Mouse (Mus musculus) testis, postnatal 14 days (tissue): ENCODE measurements at regions not wholly inside any gene's neighbourhood (a gene's known extent, or its start where the extent isn't known, plus 50 kb on each side); places are given as distances from the start of the nearest gene placed in this dataset.
A peak's percentile ranks its signal among the peaks of the same experiment; 100 is the strongest.

Experiments
- DNase-seq: peaks from one replicate; pipeline ENCODE4 v3.0.0; 2021; ENCODE audit warnings: low spot score

DNA sequence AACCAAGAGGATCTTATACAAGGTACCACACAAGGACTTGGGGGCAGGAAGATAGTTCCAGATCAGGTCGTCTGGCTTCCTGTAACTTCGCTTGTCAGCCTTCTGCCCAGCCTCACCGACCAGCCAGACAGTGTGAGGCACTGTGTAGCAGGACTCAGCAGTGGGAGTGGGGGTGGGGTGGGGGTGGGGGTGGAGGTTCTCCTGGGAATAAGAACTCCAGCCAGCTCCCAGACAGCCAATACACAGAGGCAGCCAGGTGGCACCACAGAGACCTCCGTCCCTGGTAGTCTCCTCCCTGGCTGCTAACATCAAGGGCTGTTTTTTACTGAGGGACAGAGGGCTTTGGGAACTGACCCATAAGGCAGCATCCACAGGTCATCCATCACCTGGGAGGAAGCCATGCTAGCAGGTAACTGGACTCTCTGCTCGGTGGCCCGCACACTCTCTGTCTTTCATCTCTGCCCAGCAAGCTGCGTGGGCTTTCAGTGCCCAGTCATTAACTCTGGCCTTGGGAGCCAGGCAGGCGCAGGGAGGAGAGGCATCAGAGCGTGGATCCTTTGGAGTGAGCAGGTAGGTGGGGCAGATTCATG is 60.3 kb upstream of the Wnt4 start:
- no peak for DNase-seq

- DNase-seq = no peak
Measured at GRCm38 (mm10) chr4:137214573-137214972, 62.7 kb upstream of the Wnt4 start.

DNA sequence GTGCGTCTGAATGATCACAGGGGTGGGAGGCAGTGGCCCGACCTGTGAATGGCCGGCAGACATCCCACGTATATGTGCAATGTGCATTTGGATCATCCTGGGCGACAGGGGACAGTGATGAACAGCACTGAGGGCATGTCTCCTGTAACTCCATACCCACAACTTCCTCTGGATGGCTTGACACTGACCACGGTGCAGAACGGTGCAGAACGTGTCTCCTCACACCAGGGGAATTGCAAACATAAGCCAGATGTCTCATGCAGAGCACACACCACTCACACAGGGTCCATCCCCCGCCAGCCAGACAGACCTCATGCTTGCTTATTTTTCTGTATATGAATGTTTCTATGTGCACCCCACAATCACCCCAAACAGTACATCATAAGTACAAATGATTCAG is 64.4 kb upstream of the Wnt4 start:
- DNase-seq = no peak

DNA sequence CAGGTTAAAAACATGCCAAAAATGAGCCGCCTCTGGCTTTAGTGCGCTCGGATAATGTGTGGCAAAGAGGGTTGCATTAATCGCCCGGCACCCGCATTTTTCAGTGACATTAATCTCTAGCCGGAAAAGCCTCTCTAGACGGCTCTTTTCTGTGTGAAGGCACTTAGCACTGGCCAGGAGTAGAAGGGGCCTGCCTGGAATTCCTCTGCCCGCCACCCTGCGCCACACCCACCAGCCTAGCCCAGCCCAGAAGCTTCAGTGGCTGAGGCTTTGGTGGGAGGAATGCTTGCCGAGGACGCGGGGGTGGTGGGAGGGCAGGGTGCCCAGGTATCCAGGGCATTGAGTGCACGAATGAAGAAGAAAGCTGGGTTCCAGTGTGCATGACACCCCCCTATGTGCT is 65.2 kb upstream of the Wnt4 start:
- no peak for DNase-seq

DNA sequence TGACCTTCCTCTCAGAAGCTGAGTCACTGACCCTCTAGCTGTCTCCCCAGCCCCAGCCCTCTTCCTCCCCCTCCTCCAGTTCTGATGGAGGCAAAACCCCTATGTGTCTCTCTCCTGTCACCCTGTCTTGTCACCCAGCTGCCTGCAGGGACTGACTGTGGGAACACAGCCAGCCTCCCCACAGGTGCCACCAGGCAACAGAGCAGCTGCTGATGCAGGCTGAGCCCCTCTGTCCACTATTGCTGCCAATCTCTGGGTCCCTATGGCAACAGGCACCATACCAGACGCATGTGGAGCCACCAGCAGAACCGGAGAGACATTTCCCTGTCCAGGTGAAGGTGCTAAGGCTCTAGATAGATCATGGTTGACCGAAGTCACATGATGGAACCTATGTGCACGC is 66.0 kb upstream of the Wnt4 start:
- DNase-seq = no peak

DNA sequence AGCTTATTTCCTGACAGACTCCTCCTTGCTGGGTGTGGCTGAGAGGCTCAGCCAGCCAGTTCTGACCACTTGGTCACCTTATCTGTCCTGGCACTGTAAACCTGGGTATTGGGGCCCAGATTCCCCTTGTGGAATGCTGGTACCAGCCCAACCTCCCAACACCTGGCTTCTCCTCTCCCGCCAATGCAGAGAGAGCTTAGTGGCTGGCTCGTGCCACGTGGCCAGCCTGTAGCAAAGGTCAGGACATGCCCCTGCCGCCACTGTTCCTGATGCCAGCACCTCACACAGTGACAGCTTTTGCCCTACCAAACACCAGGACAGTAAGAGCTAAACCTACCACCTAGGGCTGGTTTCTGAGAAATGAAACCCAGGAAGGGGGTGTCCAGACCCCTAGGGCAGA is 66.8 kb upstream of the Wnt4 start:
- DNase-seq = no peak

- no peak for DNase-seq
Measured at GRCm38 (mm10) chr4:137200968-137201367, 76.3 kb upstream of the Wnt4 start.

DNA sequence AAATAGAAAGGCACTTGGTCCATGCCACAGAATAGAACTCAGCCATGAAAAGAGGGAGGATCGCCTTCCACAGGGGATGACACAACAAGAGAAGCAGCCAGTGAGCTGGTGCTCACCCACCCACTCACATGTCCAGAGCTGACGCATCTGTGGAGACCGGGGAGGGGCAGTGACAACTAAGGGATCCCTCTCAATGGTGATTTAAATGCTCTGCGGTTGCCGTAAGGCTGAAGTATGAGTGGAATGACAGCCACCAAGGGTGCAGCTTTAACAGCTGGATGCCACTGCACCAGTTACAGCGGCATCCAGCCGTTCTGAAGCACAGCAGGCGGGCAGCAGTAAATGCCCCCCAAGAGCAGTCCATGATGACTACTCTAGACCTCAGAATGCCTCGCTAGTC is 76.9 kb upstream of the Wnt4 start:
- DNase-seq = no peak

- no peak for DNase-seq
Measured at GRCm38 (mm10) chr4:137196491-137196974, 80.8 kb upstream of the Wnt4 start.

- DNase-seq = no peak
Measured at GRCm38 (mm10) chr4:137194106-137194505, 83.2 kb upstream of the Wnt4 start.

- no peak for DNase-seq
Measured at GRCm38 (mm10) chr4:137190625-137191024, 86.7 kb upstream of the Wnt4 start.

DNA sequence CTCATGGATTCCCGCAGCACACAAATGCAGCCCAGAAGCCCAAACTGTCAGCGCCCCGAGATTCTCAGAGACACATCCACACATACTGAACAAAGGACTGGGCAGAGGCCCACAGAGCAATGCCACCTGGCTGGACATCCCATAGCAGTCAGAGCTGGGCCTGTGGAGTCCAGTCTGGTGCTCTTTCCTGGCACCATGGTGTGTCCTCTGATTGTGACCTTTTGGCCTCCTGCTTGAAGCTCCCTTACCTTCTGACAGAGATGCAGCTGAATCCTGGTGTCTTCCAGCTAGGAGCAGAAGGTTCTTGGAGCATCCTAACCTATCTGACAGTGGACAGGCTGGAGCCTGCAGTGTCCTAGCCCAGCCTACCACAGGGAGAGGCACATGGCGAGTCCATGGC is 87.5 kb upstream of the Wnt4 start:
- no peak for DNase-seq

DNA sequence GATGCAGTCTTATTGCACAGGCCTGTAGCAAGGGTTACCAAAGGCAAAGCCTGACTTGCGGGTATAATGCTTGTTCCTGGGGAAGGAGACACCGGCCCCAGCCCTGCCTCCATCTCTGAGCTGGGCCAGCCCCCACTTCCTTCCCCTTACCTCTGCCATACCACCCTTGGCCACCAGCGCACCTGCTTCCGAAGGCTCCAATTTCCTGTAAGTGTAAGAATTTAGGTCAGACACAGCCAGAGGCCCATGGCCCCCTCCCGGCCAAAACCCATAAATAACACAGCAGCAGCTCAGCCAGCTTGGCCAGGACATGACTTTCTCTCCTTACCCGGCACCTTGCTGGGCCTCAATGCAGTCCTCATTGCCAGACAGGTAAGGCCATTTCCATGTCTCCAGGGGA is 88.2 kb upstream of the Wnt4 start:
- no peak for DNase-seq

DNA sequence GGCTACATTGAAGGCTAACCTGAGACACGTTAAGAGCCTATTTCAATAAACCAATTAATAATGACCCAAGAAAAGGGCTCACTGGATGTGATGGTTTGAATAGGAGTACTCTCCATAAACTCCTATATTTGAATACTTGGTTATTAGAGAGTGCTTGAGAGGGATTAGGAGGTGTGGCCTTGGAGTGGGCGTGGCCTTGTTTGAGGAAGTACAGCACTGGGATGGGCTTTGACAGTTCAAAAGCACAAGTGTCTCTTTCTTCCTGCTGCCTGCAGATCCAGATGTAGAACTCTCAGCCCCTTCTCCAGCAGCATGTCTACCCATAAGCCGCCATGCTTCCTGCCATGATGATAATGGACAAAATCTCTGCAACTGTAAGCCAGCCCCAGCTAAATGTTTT is 89.7 kb upstream of the Wnt4 start:
- no peak for DNase-seq

DNA sequence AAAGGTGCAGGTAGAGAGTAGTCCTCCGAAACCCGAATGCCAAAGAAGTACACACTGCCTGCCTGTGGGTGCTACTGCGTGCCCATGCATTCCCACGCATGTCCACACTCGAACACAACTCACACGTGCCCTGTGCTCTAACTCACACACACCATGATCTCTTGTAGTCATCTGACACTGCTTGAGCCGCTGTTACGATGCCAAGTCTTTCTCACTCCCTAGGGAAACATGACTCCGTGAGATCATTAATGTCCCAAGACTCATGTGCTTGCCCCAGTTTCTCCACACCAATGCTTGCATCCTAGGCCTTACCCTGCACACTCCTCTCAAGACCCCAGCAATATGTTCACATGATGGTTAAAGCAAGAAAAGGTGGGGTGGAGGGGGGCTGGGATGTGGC is 90.2 kb upstream of the Wnt4 start:
- no peak for DNase-seq

GRCm38 (mm10) chr4:137185001-137185400 is 92.3 kb upstream of the Wnt4 start:
- DNase-seq = no peak

GRCm38 (mm10) chr4:137183181-137183850 is 94.0 kb upstream of the Wnt4 start:
- no peak for DNase-seq

- DNase-seq = no peak
Measured at GRCm38 (mm10) chr4:137182547-137182946, 94.7 kb upstream of the Wnt4 start.

DNA sequence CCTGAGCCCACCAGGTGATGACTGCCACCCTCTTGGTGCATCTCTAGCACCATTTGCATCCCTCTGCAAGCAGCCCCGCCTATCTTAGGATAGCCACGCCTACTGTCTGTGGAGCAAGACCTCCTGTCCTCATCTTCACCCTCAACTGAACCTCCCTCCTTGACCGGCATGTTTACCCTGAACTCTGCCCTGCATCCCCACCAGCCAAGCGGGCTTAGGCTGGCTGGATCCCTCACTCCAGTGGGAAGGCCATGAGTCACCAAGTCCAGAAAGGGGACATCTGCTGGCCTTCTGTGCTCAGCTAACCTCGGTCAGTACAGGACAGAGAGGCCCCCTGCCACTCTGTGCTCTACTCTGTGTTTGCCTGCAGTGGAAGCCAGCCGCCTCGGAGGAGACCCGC is 96.0 kb upstream of the Wnt4 start:
- DNase-seq = no peak

DNA sequence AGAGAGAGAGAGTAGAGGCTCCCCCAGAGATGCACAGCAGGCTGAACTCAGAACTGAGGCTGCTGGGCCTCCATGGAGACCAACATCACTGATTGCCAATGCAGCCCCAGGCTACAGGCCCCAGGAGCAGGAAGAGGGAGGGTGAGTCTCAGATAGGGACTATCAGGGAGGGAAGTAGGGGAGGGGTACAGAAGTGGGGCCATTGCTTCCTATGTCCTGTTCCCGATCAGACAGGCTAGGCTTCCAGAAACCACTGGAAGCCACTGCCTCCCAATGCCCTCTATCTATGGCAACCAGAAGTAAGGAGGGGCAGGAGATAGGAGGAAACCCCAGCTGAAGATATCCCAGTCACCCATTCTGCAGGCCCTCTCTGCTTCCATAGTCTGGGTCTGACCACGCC is 97.2 kb upstream of the Wnt4 start:
- no peak for DNase-seq

- peak; percentile 50 for DNase-seq
Measured at GRCm38 (mm10) chr4:137178833-137179232, 98.5 kb upstream of the Wnt4 start.

GRCm38 (mm10) chr4:137164933-137165332 is 112.4 kb upstream of the Wnt4 start:
- DNase-seq = no peak

DNA sequence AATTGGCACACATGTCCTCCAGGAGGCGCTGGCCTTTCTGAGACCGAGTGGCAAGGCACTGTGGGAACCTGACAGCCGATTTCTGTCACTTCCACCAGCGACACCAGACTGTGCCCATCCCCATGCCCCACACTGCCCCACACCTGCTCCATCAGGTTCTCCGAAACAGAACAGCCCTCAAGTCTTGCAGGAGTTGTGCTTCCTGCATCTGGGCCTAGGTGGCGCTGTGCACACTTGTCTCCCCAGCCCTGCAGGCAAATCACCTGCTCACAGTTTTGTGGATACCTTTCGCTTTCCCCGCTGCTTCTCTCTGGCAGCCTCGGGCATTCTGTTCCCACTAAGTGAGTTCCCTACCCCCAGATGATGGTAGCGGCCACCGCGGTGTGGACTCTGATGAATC is 112.9 kb upstream of the Wnt4 start:
- DNase-seq = peak; percentile 76

DNA sequence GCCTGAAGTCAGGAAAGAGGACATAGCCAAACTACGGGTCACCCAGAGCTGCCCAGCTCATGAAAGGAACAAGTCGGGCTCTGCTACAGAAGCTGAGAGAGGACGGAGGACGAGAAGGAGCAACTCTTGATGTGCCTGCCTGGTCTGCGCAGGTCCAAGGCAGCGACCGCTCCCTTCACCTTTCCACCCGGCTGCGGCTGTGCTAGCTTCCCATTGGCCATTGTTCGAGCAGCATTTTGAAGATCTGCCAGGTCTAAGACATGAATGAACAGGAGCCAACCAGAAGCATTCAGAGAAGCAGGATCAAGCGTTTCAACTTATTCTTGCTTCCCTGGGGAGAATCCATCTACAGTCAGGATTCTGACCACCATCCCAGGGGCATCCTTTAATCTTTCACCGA is 113.3 kb upstream of the Wnt4 start:
- no peak for DNase-seq
